Mouse (Mus musculus) neural tube, embryonic 13.5 days (tissue): ENCODE results near the gene Kcne4. TPM values are rescaled to one million over a fixed set of nuclear protein-coding genes. Genes with fewer than 3 reads are reported as not detected.

ENCODE experiments used
- ATAC-seq: fragments of 200-750 bp; cut with Nextera tagmentation; 2 replicates; pipeline ENCODE4 v1.8.0; 2017; ENCODE audit warnings: low read depth, mild to moderate bottlenecking, moderate TSS enrichment, moderate library complexity
- H3K27ac ChIP-seq: fragments of 300-500 bp; sonication (generic); replicated peaks from 2 replicates; pipeline ENCODE4 v1.5.1; 2015; ENCODE audit warnings: moderate library complexity, mild to moderate bottlenecking, inconsistent platforms
- H3K27me3 ChIP-seq: fragments of 300-500 bp; sonication (generic); 2 replicates; pipeline ENCODE4 v1.6.1; 2015; ENCODE audit warnings: mild to moderate bottlenecking, inconsistent platforms
- H3K36me3 ChIP-seq: fragments of 300-500 bp; sonication (generic); 2 replicates; pipeline ENCODE4 v1.6.1; 2015; ENCODE audit warnings: mild to moderate bottlenecking, inconsistent platforms
- H3K4me1 ChIP-seq: fragments of 300-500 bp; sonication (generic); replicated peaks from 2 replicates; pipeline ENCODE4 v1.6.1; 2015; ENCODE audit warnings: inconsistent platforms
- H3K4me2 ChIP-seq: fragments of 300-500 bp; sonication (generic); 2 replicates; pipeline ENCODE4 v1.6.1; 2015; ENCODE audit warnings: inconsistent platforms, mild to moderate bottlenecking, moderate library complexity
- H3K4me3 ChIP-seq: fragments of 300-500 bp; sonication (generic); 2 replicates; pipeline ENCODE4 v1.5.1; 2015; ENCODE audit warnings: mild to moderate bottlenecking, inconsistent platforms
- H3K9ac ChIP-seq: fragments of 300-500 bp; sonication (generic); 2 replicates; pipeline ENCODE4 v1.6.1; 2015; ENCODE audit warnings: moderate library complexity, mild to moderate bottlenecking, inconsistent platforms
- H3K9me3 ChIP-seq: fragments of 300-500 bp; sonication (generic); 2 replicates; pipeline ENCODE4 v1.6.1; 2016; ENCODE audit warnings: inconsistent platforms
- WGBS: fragments of 180-500 bp; shearing (Covaris S2); methylation state at CpG from one replicate; pipeline ENCODE4 v1.1.7; 2015; 5-methylcytosine and 5-hydroxymethylcytosine counted together
- polyA plus RNA-seq: library from polyadenylated mRNA; unstranded; fragments of >200 nt; fragmentation: Nextera tagmentation; extraction: Ambion mirVana; gene quantifications from 2 replicates; pipeline ENCODE4 v1.2.1, GENCODE M21; 2015

The Kcne4 gene
- polyA plus RNA-seq, 1 experiment from 2014 or later, result 4.9 TPM

- H3K27me3 ChIP-seq, result no peaks in the 10 kb centered on the region
- peaks cover 43% of the 10 kb centered on the region for H3K4me1 ChIP-seq
- H3K4me3 ChIP-seq, result no peak overlapping the region
- H3K4me2 ChIP-seq, result no peak overlapping the region
- H3K27ac ChIP-seq, result no peak overlapping the region
- H3K9ac ChIP-seq, result no peak overlapping the region
- ATAC-seq, result no peak
- H3K36me3 ChIP-seq, result no peaks in the 10 kb centered on the region
- 71% methylated on average over 9 of the region's 9 CpGs for WGBS
- H3K9me3 ChIP-seq, result no peaks in the 10 kb centered on the region
These were observed 4.6 kb downstream of the Kcne4 start for GRCm38 (mm10) chr1:78821111-78821510.

DNA sequence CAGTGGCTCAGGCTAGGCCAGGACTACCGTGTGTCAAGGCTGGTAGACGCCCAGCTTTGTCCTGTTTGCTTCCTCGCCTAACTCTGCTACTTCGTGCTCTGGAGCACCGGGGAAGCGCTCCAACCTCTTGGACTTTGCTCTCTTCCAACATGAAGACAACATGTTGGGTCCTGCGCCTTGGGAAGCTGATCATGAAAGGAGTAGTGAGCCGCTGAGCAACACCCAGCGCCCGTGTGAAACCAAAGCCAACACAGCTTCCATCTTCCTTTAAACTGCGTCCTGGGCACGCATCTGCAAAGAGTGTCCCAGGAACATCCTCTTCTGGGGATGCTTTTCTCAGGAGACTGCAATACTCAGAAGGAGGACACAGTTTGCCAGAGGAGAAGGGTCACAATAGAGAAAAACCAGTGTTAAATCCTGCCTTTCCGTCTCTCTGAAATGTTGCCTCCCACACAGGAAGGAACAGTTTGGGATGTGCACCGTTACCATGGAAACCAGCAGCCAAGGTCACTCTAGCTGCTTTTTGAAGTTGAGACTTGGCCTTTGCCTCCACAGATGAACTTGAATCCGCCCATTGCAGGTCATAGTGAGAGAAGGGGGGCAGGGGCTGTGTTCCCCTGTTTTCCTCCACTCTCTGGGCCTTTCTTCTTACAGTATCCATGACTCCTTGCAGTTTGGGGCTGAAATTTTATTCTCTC lies 5.3 kb downstream of the Kcne4 start:
- Histone ChIP-seq H3K36me3 (no peaks in the 10 kb centered on the region), H3K9ac (no peak overlapping the region), H3K4me2 (no peak overlapping the region), H3K27me3 (no peaks in the 10 kb centered on the region), H3K9me3 (no peaks in the 10 kb centered on the region), H3K27ac (no peak overlapping the region), H3K4me3 (no peak overlapping the region), H3K4me1 (peaks cover 38% of the 10 kb centered on the region)
- no peak for ATAC-seq
- 90% methylated on average over 15 of the region's 15 CpGs for WGBS

DNA sequence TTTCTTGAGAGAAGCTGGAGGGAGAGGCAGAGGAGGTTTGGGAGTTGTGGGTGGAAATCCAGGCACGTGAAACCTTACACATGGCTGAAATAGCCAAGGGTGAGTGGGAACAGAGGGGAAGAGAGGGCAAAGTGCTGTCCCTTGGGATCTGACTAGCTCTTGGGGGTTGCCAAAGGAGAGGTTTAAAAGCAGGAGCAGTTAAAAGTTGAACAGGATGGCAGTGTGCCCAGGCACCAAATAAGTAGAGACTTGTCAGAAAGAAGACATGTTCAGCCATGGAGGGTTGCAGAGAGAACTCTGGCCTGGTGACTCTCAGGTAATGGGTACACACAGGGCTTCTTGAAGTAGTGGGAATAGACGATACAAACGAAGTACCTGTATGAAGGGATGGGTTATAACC lies 8.7 kb downstream of the Kcne4 start:
- Histone ChIP-seq H3K27ac (no peak overlapping the region), H3K9ac (no peak overlapping the region), H3K36me3 (no peaks in the 10 kb centered on the region), H3K27me3 (no peaks in the 10 kb centered on the region), H3K4me2 (no peak overlapping the region), H3K9me3 (no peaks in the 10 kb centered on the region), H3K4me1 (peaks cover 15% of the 10 kb centered on the region), H3K4me3 (no peak overlapping the region)
- ATAC-seq, result no peak
- 93% methylated on average over 3 of the region's 3 CpGs for WGBS

- no peaks in the 10 kb centered on the region for H3K36me3 ChIP-seq
- no peak overlapping the region for H3K4me3 ChIP-seq
- H3K4me2 ChIP-seq, result no peak overlapping the region
- no peaks in the 10 kb centered on the region for H3K27me3 ChIP-seq
- WGBS, result 91% methylated on average over 3 of the region's 3 CpGs
- ATAC-seq, result no peak
- no peaks in the 10 kb centered on the region for H3K9me3 ChIP-seq
- H3K4me1 ChIP-seq, result no peaks in the 10 kb centered on the region
- H3K9ac ChIP-seq, result no peak overlapping the region
- no peak overlapping the region for H3K27ac ChIP-seq
These were observed 21.9 kb downstream of the Kcne4 start for GRCm38 (mm10) chr1:78838468-78838867.

DNA sequence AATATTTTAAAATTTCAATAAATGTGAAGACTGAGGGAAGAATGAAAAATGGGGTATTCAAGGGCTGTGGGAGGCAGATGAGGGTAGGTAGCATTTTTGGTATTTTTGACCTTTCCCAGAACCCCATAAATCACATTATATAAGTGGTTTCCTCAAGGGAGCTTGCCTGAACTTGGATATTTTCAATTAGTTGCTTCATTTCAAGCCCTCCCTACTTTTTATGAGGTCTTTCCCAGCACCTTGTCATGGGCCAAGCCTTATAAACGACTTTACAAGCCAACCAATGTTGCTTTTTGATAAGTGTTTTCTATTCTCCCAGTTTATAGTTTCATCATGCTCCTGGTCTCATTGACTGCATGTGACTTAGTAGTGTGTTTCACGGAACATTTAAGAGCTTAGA lies 24.2 kb downstream of the Kcne4 start:
- Histone ChIP-seq H3K27ac (no peak overlapping the region), H3K9me3 (no peaks in the 10 kb centered on the region), H3K27me3 (no peaks in the 10 kb centered on the region), H3K9ac (no peak overlapping the region), H3K36me3 (no peaks in the 10 kb centered on the region), H3K4me3 (no peak overlapping the region), H3K4me1 (no peaks in the 10 kb centered on the region), H3K4me2 (no peak overlapping the region)
- no peak for ATAC-seq
- WGBS, result 69% methylated on average over 2 of the region's 2 CpGs

GRCm38 (mm10) chr1:78845661-78846060 lies 29.1 kb downstream of the Kcne4 start:
- no peak overlapping the region for H3K4me3 ChIP-seq
- no peak for ATAC-seq
- no peaks in the 10 kb centered on the region for H3K36me3 ChIP-seq
- no peaks in the 10 kb centered on the region for H3K9me3 ChIP-seq
- no peak overlapping the region for H3K9ac ChIP-seq
- no peak overlapping the region for H3K4me2 ChIP-seq
- no peak overlapping the region for H3K27ac ChIP-seq
- H3K4me1 ChIP-seq, result no peaks in the 10 kb centered on the region
- 92% methylated on average over 1 of the region's 1 CpGs for WGBS
- no peaks in the 10 kb centered on the region for H3K27me3 ChIP-seq

DNA sequence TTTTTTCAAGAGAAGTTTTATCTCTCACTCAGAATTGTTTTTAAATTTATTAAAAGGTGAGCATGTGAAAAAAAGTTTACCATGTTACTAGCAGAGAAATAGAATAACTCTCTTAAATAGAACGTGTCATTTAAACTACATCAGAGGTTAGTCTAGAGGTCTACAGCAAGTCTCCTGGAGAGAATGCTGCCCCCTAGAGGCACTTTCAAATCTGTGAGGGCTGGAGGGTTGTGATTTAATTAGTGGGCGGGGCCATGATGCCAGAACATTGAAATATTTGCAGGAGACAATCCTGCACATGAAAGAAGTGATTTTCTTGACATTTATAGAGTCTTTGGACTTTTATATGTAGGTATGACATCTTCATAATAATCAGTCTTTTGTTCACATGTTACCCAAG lies 29.9 kb downstream of the Kcne4 start:
- Histone ChIP-seq H3K4me3 (no peak overlapping the region), H3K9ac (no peak overlapping the region), H3K27ac (no peak overlapping the region), H3K36me3 (no peaks in the 10 kb centered on the region), H3K9me3 (no peaks in the 10 kb centered on the region), H3K4me1 (no peaks in the 10 kb centered on the region), H3K4me2 (no peak overlapping the region), H3K27me3 (no peaks in the 10 kb centered on the region)
- no peak for ATAC-seq
- 53% methylated on average over 2 of the region's 2 CpGs for WGBS

GRCm38 (mm10) chr1:78852408-78853093 lies 36.0 kb downstream of the Kcne4 start:
- Histone ChIP-seq H3K27ac (peak overlapping the region; percentile 75), H3K4me1 (peaks cover 10% of the 10 kb centered on the region), H3K9me3 (no peaks in the 10 kb centered on the region), H3K4me2 (peak overlapping the region; percentile 21), H3K36me3 (no peaks in the 10 kb centered on the region), H3K9ac (no peak overlapping the region), H3K27me3 (no peaks in the 10 kb centered on the region), H3K4me3 (no peak overlapping the region)
- ATAC-seq, result peak; percentile 98
- 41% methylated on average over 17 of the region's 17 CpGs for WGBS

DNA sequence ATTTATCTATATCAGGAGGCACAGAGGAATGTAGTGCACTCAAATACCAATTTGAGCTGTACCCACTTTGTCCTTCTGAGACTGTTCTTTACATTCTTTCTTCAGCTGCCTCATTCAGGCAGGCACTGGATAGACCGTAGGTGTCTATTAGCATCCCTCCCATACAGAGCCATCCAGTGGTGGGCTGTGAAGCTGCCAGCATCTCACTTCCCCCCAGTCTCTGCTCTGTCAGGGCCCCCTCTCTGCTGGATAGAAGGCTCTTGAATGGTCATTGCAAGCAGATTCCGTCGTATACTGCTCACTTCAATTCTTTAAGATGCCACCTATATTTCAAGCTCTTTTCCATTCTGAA lies 36.5 kb downstream of the Kcne4 start:
- no peak overlapping the region for H3K4me3 ChIP-seq
- peak overlapping the region; percentile 75 for H3K27ac ChIP-seq
- ATAC-seq, result peak; percentile 76
- no peaks in the 10 kb centered on the region for H3K27me3 ChIP-seq
- H3K4me1 ChIP-seq, result peaks cover 10% of the 10 kb centered on the region
- no peaks in the 10 kb centered on the region for H3K36me3 ChIP-seq
- no peak overlapping the region for H3K4me2 ChIP-seq
- H3K9me3 ChIP-seq, result no peaks in the 10 kb centered on the region
- no peak overlapping the region for H3K9ac ChIP-seq
- 63% methylated on average over 3 of the region's 3 CpGs for WGBS

DNA sequence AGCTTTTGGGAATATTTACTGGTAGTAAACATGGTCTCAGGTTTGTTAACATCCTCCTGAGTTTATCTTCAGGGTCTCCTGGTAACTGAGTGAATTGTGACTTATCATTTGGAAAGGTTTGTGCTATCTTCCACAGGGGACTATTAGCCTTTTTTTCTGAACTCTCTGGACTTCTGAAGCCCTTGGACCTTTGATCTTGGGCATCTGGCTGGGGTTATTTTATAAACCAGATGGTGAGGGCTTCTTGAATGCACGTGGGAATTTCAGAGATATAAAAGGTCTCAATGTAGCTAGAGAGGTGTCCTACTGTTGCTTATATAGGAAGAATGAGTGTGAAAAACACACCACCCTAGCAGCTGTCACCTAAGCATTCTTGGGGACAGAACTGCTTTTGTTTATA lies 37.7 kb downstream of the Kcne4 start:
- Histone ChIP-seq H3K4me1 (peaks cover 10% of the 10 kb centered on the region), H3K4me3 (no peak overlapping the region), H3K9ac (no peak overlapping the region), H3K27me3 (no peaks in the 10 kb centered on the region), H3K4me2 (no peak overlapping the region), H3K9me3 (no peaks in the 10 kb centered on the region), H3K36me3 (no peaks in the 10 kb centered on the region), H3K27ac (no peak overlapping the region)
- WGBS, result 59% methylated on average over 1 of the region's 1 CpGs
- ATAC-seq, result no peak

DNA sequence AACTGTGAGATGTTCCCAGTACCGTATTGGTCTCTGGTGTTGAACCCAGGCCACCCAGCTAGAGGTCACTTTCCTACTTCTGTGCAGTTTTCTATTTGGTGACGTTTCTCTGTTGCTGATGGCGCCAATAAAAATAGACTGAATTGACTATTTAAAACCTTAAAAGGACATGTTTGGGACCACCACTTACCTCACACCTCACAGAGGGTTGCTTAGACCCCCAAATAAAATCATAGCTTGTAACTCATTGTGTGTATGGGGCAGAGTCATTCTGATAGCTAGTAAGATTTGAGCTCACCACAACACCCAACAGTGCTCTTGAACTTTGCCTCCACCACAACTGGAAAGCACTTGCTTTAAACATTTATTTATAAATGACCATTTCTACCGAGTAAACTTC lies 43.0 kb downstream of the Kcne4 start:
- Histone ChIP-seq H3K4me2 (no peak overlapping the region), H3K4me3 (no peak overlapping the region), H3K27me3 (no peaks in the 10 kb centered on the region), H3K4me1 (no peaks in the 10 kb centered on the region), H3K27ac (no peak overlapping the region), H3K9me3 (no peaks in the 10 kb centered on the region), H3K9ac (no peak overlapping the region), H3K36me3 (no peaks in the 10 kb centered on the region)
- ATAC-seq, result no peak
- WGBS, result 57% methylated on average over 4 of the region's 4 CpGs

DNA sequence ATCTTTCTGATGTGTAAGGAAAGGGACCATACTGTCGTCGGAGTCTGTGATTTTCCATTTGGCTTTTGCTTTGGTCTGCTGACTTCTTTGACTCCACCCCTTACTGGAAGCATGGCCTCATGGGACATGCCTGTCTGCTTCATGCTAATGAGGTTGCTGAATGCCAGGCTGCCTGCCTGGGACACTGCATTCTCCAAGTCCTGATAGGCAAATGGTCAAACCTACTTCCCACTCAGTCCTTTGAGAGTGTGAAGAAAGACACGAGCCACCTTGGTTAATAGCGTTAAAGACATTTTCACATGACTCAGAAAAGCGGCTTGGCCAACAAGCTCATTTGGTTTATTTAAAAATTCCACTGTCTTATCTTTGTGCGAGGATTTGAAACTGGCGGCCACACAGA lies 43.5 kb downstream of the Kcne4 start:
- ATAC-seq, result no peak
- Histone ChIP-seq H3K9me3 (no peaks in the 10 kb centered on the region), H3K4me2 (no peak overlapping the region), H3K27me3 (no peaks in the 10 kb centered on the region), H3K9ac (no peak overlapping the region), H3K27ac (no peak overlapping the region), H3K4me3 (no peak overlapping the region), H3K36me3 (no peaks in the 10 kb centered on the region), H3K4me1 (no peaks in the 10 kb centered on the region)
- WGBS, result 87% methylated on average over 7 of the region's 7 CpGs

DNA sequence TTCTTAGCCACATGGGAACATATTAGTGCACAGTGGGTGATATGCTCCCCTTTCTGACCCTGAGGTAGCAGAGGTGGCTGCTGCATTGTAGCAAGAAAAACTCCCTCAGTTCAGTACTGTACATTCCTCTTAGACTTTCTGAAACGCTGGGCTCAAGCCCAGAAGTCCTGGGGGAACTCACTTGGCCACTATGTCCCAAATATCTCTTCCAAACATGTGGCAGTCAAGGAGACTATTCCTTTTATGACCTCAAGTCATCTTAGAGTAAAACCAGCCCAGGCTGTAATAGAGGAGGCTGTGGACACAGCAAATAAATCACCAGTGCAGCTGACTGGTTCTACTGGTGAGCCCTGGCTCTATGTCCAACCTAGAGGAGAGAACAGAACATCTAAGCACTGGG lies 45.7 kb downstream of the Kcne4 start:
- H3K4me1 ChIP-seq, result no peaks in the 10 kb centered on the region
- 71% methylated on average over 1 of the region's 1 CpGs for WGBS
- H3K4me2 ChIP-seq, result no peak overlapping the region
- no peaks in the 10 kb centered on the region for H3K27me3 ChIP-seq
- no peaks in the 10 kb centered on the region for H3K9me3 ChIP-seq
- H3K4me3 ChIP-seq, result no peak overlapping the region
- H3K36me3 ChIP-seq, result no peaks in the 10 kb centered on the region
- H3K9ac ChIP-seq, result no peak overlapping the region
- ATAC-seq, result no peak
- no peak overlapping the region for H3K27ac ChIP-seq
